Mouse (Mus musculus): ENCODE measurements around the gene Rac3. TPM values are rescaled to one million over a fixed set of nuclear protein-coding genes. Genes with fewer than 3 reads are reported as not detected.
A peak's percentile ranks its signal among the peaks of the same experiment; 100 is the strongest.
"Not testable (repeated sequence)": the region's sequence is repeated elsewhere in the genome, so short reads cannot be mapped to it uniquely, and the experiment has no call there.

The Rac3 gene
- polyA plus RNA-seq, 1 experiment: 16.6 TPM

- Histone ChIP-seq H3K4me3 (ENCODE audit: low read depth, low read length) (peak within 1 kb of the TSS; percentile 79), H3K27ac (ENCODE audit: insufficient read depth, low read length) (no peak within 1 kb of the TSS), H3K4me1 (ENCODE audit: control insufficient read depth, insufficient read depth, low read length) (peaks cover 2% of the 10 kb centered on the region), H3K9ac (ENCODE audit: low read depth, poor library complexity, severe bottlenecking) (peak within 1 kb of the TSS; percentile 43), H3K9me3 (replicated peaks; ENCODE audit: control insufficient read depth, insufficient read depth, low read length, poor library complexity, severe bottlenecking) (no peaks in the 10 kb centered on the region), H3K36me3 (ENCODE audit: control insufficient read depth, insufficient read depth, low read length, poor library complexity, severe bottlenecking) (peaks cover 9% of the 10 kb centered on the region), H3K27me3 (ENCODE audit: control insufficient read depth, insufficient read depth, low read length, poor library complexity, severe bottlenecking) (no peaks in the 10 kb centered on the region)
- TF ChIP-seq EP300 (IDR thresholded peaks at IDR 0.05; ENCODE audit: insufficient read depth, low read depth, low read length): no peak
- peak; percentile 37 for TF ChIP-seq CTCF (IDR thresholded peaks at IDR 0.05; ENCODE audit: low read depth, low read length)
Measured at GRCm38 (mm10) chr11:120727169-120727527, 5.9 kb downstream of the Rac3 start, which contains the start of gene Dcxr. Dcxr (minus strand) TSS chr11:120727281.

- H3K27me3 ChIP-seq (ENCODE audit: control insufficient read depth, insufficient read depth, low read length, poor library complexity, severe bottlenecking): no peaks in the 10 kb centered on the region
- TF ChIP-seq CTCF (IDR thresholded peaks at IDR 0.05; ENCODE audit: low read depth, low read length) (no peak), POLR2A (IDR thresholded peaks at IDR 0.05; ENCODE audit: insufficient read depth, low read length) (no peak), EP300 (IDR thresholded peaks at IDR 0.05; ENCODE audit: insufficient read depth, low read depth, low read length) (no peak)
Measured at GRCm38 (mm10) chr11:120727564-120727963, 6.3 kb downstream of the Rac3 start.

GRCm38 (mm10) chr11:120728530-120729240 lies 7.4 kb downstream of the Rac3 start:
- H3K9me3 ChIP-seq (replicated peaks; ENCODE audit: control insufficient read depth, insufficient read depth, low read length, poor library complexity, severe bottlenecking): no peaks in the 10 kb centered on the region
- peaks cover 9% of the 10 kb centered on the region for H3K36me3 ChIP-seq (ENCODE audit: control insufficient read depth, insufficient read depth, low read length, poor library complexity, severe bottlenecking)
- H3K4me3 ChIP-seq (ENCODE audit: low read depth, low read length): peak overlapping the region; percentile 14
- H3K27ac ChIP-seq (ENCODE audit: insufficient read depth, low read length): no peak overlapping the region
- H3K9ac ChIP-seq (ENCODE audit: low read depth, poor library complexity, severe bottlenecking): peak overlapping the region; percentile 17; the same call in 1 of the 2 replicates
- no peaks in the 10 kb centered on the region for H3K27me3 ChIP-seq (ENCODE audit: control insufficient read depth, insufficient read depth, low read length, poor library complexity, severe bottlenecking)
- TF ChIP-seq EP300 (IDR thresholded peaks at IDR 0.05; ENCODE audit: insufficient read depth, low read depth, low read length) (no peak), POLR2A (IDR thresholded peaks at IDR 0.05; ENCODE audit: insufficient read depth, low read length) (no peak)
- peaks cover 2% of the 10 kb centered on the region for H3K4me1 ChIP-seq (ENCODE audit: control insufficient read depth, insufficient read depth, low read length)

More at GRCm38 (mm10) chr11:120727564-120727963, 6.3 kb downstream of the Rac3 start:
- Histone ChIP-seq H3K9ac (ENCODE audit: low read depth, poor library complexity, severe bottlenecking) (no peak overlapping the region), H3K36me3 (ENCODE audit: control insufficient read depth, insufficient read depth, low read length, poor library complexity, severe bottlenecking) (peaks cover 9% of the 10 kb centered on the region), H3K4me3 (ENCODE audit: low read depth, low read length) (no peak overlapping the region), H3K9me3 (replicated peaks; ENCODE audit: control insufficient read depth, insufficient read depth, low read length, poor library complexity, severe bottlenecking) (no peaks in the 10 kb centered on the region), H3K4me1 (ENCODE audit: control insufficient read depth, insufficient read depth, low read length) (peaks cover 2% of the 10 kb centered on the region), H3K27ac (ENCODE audit: insufficient read depth, low read length) (no peak overlapping the region)

DNA sequence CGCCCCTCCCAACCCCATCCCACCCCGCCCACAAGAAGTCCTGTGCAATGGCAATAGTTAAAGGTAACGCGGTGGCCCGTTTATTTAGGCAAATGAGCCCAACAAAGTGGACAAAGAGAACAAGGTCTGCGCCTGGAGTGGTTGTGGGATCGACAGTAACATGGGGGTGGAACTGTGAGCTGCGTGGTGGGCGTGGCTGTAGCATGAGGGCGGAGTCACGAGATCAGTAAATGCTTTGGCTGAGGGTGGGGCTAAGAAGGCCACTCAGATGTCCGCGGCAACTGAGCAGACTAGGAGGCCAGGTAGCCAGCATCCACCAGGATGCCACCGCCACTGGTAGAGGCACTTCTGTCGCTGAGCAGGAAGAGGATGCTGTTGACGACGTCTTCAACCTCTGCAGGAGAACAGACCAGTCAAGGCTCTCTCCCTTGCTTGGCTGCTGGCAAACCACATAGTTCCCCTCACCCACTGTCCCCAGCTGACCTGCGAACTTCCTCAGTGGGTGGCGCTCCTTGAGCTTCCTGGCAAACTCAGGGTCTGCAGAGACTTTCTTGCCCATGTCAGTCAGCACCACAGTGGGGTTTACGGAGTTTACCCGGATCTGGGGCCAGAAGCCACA lies 8.3 kb downstream of the Rac3 start:
- H3K36me3 ChIP-seq (ENCODE audit: control insufficient read depth, insufficient read depth, low read length, poor library complexity, severe bottlenecking); H3K27ac ChIP-seq (ENCODE audit: insufficient read depth, low read length); H3K9me3 ChIP-seq (replicated peaks; ENCODE audit: control insufficient read depth, insufficient read depth, low read length, poor library complexity, severe bottlenecking); H3K27me3 ChIP-seq (ENCODE audit: control insufficient read depth, insufficient read depth, low read length, poor library complexity, severe bottlenecking); H3K4me1 ChIP-seq (ENCODE audit: control insufficient read depth, insufficient read depth, low read length): not testable (repeated sequence)
- H3K9ac ChIP-seq (ENCODE audit: low read depth, poor library complexity, severe bottlenecking): peak overlapping the region; percentile 17; the same call in 1 of the 2 replicates
- H3K4me3 ChIP-seq (ENCODE audit: low read depth, low read length): peak overlapping the region; percentile 14; the same call in 1 of the 2 replicates
- TF ChIP-seq EP300 (IDR thresholded peaks at IDR 0.05; ENCODE audit: insufficient read depth, low read depth, low read length): 0 out of 2 replicates have a peak, but pooled peaks have one; percentile 37

DNA sequence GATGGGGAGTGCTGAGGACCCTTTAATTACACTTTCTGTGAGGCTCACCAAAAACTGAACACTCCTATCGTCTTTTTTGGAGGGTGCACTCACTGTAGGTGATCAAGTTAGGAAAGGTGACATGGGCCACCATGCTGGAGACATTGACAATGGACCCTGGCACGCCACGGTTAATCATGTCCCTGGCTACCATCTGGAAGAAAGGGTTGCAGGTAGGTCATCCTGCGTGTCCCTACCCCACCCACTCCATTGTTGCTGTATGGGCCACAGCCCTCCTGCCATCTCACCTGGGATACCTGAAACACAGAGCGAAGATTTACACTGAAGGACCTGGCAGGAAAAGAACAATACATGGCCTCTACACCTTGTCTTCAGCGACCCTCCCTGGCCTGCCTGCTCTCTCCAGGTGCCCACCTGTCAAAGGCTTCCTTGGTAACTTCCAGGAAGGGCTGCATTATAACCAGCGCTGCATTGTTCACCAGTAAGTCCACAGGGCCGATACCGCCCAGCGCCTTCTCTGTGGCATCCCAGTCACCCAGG lies 9.1 kb downstream of the Rac3 start:
- Histone ChIP-seq H3K9ac (ENCODE audit: low read depth, poor library complexity, severe bottlenecking) (no peak overlapping the region), H3K4me3 (ENCODE audit: low read depth, low read length) (no peak overlapping the region), H3K27ac (ENCODE audit: insufficient read depth, low read length) (no peak overlapping the region), H3K36me3 (ENCODE audit: control insufficient read depth, insufficient read depth, low read length, poor library complexity, severe bottlenecking) (peaks cover 4% of the 10 kb centered on the region), H3K4me1 (ENCODE audit: control insufficient read depth, insufficient read depth, low read length) (peaks cover 2% of the 10 kb centered on the region), H3K27me3 (ENCODE audit: control insufficient read depth, insufficient read depth, low read length, poor library complexity, severe bottlenecking) (no peaks in the 10 kb centered on the region), H3K9me3 (replicated peaks; ENCODE audit: control insufficient read depth, insufficient read depth, low read length, poor library complexity, severe bottlenecking) (no peaks in the 10 kb centered on the region)
- TF ChIP-seq POLR2A (IDR thresholded peaks at IDR 0.05; ENCODE audit: insufficient read depth, low read length) (no peak), EP300 (IDR thresholded peaks at IDR 0.05; ENCODE audit: insufficient read depth, low read depth, low read length) (no peak), CTCF (IDR thresholded peaks at IDR 0.05; ENCODE audit: low read depth, low read length) (no peak)

DNA sequence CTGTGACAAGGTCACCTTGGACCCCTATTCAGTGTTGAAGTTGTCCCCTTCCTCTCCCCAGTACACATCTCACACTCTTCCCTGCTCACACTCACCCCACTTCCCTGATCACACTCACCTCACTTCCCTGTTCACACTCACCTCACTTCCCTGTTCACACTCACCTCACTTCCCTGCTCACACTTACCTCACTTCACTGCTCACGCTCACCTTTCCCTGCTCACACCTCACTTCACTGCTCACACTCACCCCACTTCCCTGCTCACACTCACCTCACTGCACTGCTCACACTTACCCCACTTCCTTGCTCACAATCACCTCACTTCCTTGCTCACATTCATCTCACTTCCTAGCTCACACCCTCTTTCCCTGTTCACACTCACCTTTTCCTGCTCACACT lies 10.1 kb downstream of the Rac3 start:
- Histone ChIP-seq H3K9ac (ENCODE audit: low read depth, poor library complexity, severe bottlenecking) (no peak overlapping the region), H3K4me1 (ENCODE audit: control insufficient read depth, insufficient read depth, low read length) (peaks cover 2% of the 10 kb centered on the region), H3K36me3 (ENCODE audit: control insufficient read depth, insufficient read depth, low read length, poor library complexity, severe bottlenecking) (no peaks in the 10 kb centered on the region), H3K4me3 (ENCODE audit: low read depth, low read length) (no peak overlapping the region), H3K27ac (ENCODE audit: insufficient read depth, low read length) (no peak overlapping the region), H3K27me3 (ENCODE audit: control insufficient read depth, insufficient read depth, low read length, poor library complexity, severe bottlenecking) (no peaks in the 10 kb centered on the region), H3K9me3 (replicated peaks; ENCODE audit: control insufficient read depth, insufficient read depth, low read length, poor library complexity, severe bottlenecking) (no peaks in the 10 kb centered on the region)
- TF ChIP-seq EP300 (IDR thresholded peaks at IDR 0.05; ENCODE audit: insufficient read depth, low read depth, low read length) (no peak), CTCF (IDR thresholded peaks at IDR 0.05; ENCODE audit: low read depth, low read length) (no peak), POLR2A (IDR thresholded peaks at IDR 0.05; ENCODE audit: insufficient read depth, low read length) (no peak)
